Mouse (Mus musculus) liver, embryonic 14.5 days (tissue): ENCODE data around the gene Tpd52l2.

Source experiments
- CTCF ChIP-seq: IDR thresholded peaks from 2 replicates; pipeline ENCODE4 v1.5.1; 2016; ENCODE audit warnings: antibody characterized with exemption, low read depth, control low read depth
- EP300 ChIP-seq: IDR thresholded peaks from 2 replicates; pipeline ENCODE4 v1.6.1; 2016; ENCODE audit warnings: antibody characterized with exemption, low read depth

DNA sequence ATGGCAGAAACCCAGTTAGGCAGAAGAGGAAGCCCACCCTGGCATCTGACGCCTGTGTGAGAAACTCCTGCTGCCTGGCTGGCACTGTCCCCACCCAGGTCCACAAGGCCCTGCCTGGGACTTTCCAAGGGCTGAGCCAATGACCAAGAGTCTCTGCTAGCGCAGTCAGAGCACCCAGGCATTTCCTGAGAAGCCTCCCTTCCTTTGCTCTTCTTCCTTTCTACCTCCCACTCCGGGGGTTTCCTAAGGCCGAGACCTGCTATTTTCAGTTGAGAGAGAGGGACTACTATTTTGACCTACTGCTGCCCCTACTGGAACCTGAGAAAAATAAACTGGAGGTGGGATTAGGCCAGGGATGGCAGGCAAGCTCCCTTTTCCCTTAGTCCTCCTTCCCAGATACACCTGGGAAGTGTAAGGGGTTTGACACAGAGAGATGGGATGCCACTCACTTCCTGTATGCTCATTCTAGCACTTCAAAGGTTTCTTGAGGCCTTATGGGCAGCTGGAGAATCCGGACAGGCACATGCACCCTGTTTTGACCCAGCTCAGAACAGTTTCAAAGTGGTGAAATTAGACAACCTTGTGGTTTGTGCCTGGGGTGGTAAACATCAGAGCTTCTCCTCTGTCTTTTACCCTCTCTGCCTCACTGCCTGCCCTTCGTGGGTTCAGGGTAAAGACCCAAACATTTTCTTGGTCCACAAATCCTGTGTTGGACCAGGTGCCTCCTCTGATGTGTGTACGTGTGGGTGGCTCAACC lies 13.2 kb upstream of the Tpd52l2 start:
- TF ChIP-seq EP300 (no peak), CTCF (peak; percentile 38; the same call in 1 of the 2 replicates)
